Mouse (Mus musculus): ENCODE results near the gene Proser1. TPM values are rescaled to one million over a fixed set of nuclear protein-coding genes. Genes with fewer than 3 reads are reported as not detected.

The Proser1 gene
- total RNA-seq, 2 experiments from 2014 or later = 22.1 to 24.6 TPM

- intact Hi-C loops (cut with DNase I) = no loop called here
- no peak for DNase-seq (ENCODE audit: extremely low spot score in 1 of 2, low spot score in 2 of 2)
Observed at GRCm38 (mm10) chr3:53462701-53463045, 793 bp upstream of the Proser1 start.

- intact Hi-C loops (cut with DNase I) = no loop called here
Observed at GRCm38 (mm10) chr3:53463765-53464114, 274 bp downstream of the Proser1 start.

GRCm38 (mm10) chr3:53464146-53464698 lies 756 bp downstream of the Proser1 start:
- intact Hi-C loops (cut with DNase I) = no loop called here
- DNase-seq (ENCODE audit: extremely low spot score in 1 of 2, low spot score in 2 of 2) = no peak

More at GRCm38 (mm10) chr3:53463765-53464114, 274 bp downstream of the Proser1 start:
- DNase-seq (ENCODE audit: extremely low spot score in 1 of 2, low spot score in 2 of 2) = no peak

- no peak for DNase-seq (ENCODE audit: extremely low spot score in 1 of 2, low spot score in 2 of 2)
- intact Hi-C loops (cut with DNase I) = no loop called here
Observed at GRCm38 (mm10) chr3:53465330-53465729, 1.9 kb downstream of the Proser1 start.

- intact Hi-C loops (cut with DNase I) = no loop called here
- no peak for DNase-seq (ENCODE audit: extremely low spot score in 1 of 2, low spot score in 2 of 2)
Observed at GRCm38 (mm10) chr3:53466481-53466880, 3.0 kb downstream of the Proser1 start.

- intact Hi-C loops (cut with DNase I) = no loop called here
- DNase-seq (ENCODE audit: extremely low spot score in 1 of 2, low spot score in 2 of 2) = no peak
Observed at GRCm38 (mm10) chr3:53467356-53467755, 3.9 kb downstream of the Proser1 start.

- intact Hi-C loops (cut with DNase I) = no loop called here
- no peak for DNase-seq (ENCODE audit: extremely low spot score in 1 of 2, low spot score in 2 of 2)
Observed at GRCm38 (mm10) chr3:53469650-53470049, 6.2 kb downstream of the Proser1 start.

- DNase-seq (ENCODE audit: extremely low spot score in 1 of 2, low spot score in 2 of 2) = no peak
- intact Hi-C loops (cut with DNase I) = no loop called here
Observed at GRCm38 (mm10) chr3:53472061-53472460, 8.6 kb downstream of the Proser1 start.

- no peak for DNase-seq (ENCODE audit: extremely low spot score in 1 of 2, low spot score in 2 of 2)
- intact Hi-C loops (cut with DNase I) = no loop called here
Observed at GRCm38 (mm10) chr3:53474179-53474578, 10.7 kb downstream of the Proser1 start.

- intact Hi-C loops (cut with DNase I) = no loop called here
- DNase-seq (ENCODE audit: extremely low spot score in 1 of 2, low spot score in 2 of 2) = peak in 1 of 2 experiments; percentile 50
Observed at GRCm38 (mm10) chr3:53475889-53476288, 12.4 kb downstream of the Proser1 start.

GRCm38 (mm10) chr3:53477468-53477867 lies 14.0 kb downstream of the Proser1 start:
- peak in 1 of 2 experiments; percentile 39 for DNase-seq (ENCODE audit: extremely low spot score in 1 of 2, low spot score in 2 of 2)
- intact Hi-C loops (cut with DNase I) = no loop called here

- intact Hi-C loops (cut with DNase I) = no loop called here
- DNase-seq (ENCODE audit: extremely low spot score in 1 of 2, low spot score in 2 of 2) = no peak
Observed at GRCm38 (mm10) chr3:53478419-53479046, 15.1 kb downstream of the Proser1 start.

- intact Hi-C loops (cut with DNase I) = no loop called here
- DNase-seq (ENCODE audit: extremely low spot score in 1 of 2, low spot score in 2 of 2) = no peak
Observed at GRCm38 (mm10) chr3:53483414-53484059, 20.1 kb downstream of the Proser1 start.

GRCm38 (mm10) chr3:53486561-53486960 lies 23.1 kb downstream of the Proser1 start:
- DNase-seq (ENCODE audit: extremely low spot score in 1 of 2, low spot score in 2 of 2) = no peak
- intact Hi-C loops (cut with DNase I) = no loop called here

GRCm38 (mm10) chr3:53486996-53487576 lies 23.6 kb downstream of the Proser1 start:
- intact Hi-C loops (cut with DNase I) = no loop called here

GRCm38 (mm10) chr3:53488353-53488752 lies 24.9 kb downstream of the Proser1 start, which contains the start of gene Stoml3:
Gene Stoml3 (plus strand): TSS chr3:53488653.
- no peak for DNase-seq (ENCODE audit: extremely low spot score in 1 of 2, low spot score in 2 of 2)
- intact Hi-C loops (cut with DNase I) = no loop called here

More at GRCm38 (mm10) chr3:53486996-53487576, 23.6 kb downstream of the Proser1 start:
- no peak for DNase-seq (ENCODE audit: extremely low spot score in 1 of 2, low spot score in 2 of 2)

GRCm38 (mm10) chr3:53498351-53498905 lies 35.0 kb downstream of the Proser1 start:
- intact Hi-C loops (cut with DNase I) = no loop called here
- no peak for DNase-seq (ENCODE audit: extremely low spot score in 1 of 2, low spot score in 2 of 2)

- intact Hi-C loops (cut with DNase I) = no loop called here
- no peak for DNase-seq (ENCODE audit: extremely low spot score in 1 of 2, low spot score in 2 of 2)
Observed at GRCm38 (mm10) chr3:53502428-53502827, 39.0 kb downstream of the Proser1 start.

- intact Hi-C loops (cut with DNase I) = no loop called here
- no peak for DNase-seq (ENCODE audit: extremely low spot score in 1 of 2, low spot score in 2 of 2)
Observed at GRCm38 (mm10) chr3:53513096-53513495, 49.6 kb downstream of the Proser1 start.
